Mouse (Mus musculus) erythroblast, embryonic 14.5 days (primary cell): Measurements from ENCODE around the gene Ifitm6.

ENCODE experiments used
- GATA1 ChIP-seq: IDR thresholded peaks from 2 replicates; pipeline ENCODE4 v1.6.1; 2012; ENCODE audit warnings: low read length, inconsistent platforms, mixed read lengths
- TAL1 ChIP-seq: IDR thresholded peaks from 3 replicates; pipeline ENCODE4 v1.6.1; 2012; ENCODE audit warnings: low read length, inconsistent platforms, mixed read lengths

DNA sequence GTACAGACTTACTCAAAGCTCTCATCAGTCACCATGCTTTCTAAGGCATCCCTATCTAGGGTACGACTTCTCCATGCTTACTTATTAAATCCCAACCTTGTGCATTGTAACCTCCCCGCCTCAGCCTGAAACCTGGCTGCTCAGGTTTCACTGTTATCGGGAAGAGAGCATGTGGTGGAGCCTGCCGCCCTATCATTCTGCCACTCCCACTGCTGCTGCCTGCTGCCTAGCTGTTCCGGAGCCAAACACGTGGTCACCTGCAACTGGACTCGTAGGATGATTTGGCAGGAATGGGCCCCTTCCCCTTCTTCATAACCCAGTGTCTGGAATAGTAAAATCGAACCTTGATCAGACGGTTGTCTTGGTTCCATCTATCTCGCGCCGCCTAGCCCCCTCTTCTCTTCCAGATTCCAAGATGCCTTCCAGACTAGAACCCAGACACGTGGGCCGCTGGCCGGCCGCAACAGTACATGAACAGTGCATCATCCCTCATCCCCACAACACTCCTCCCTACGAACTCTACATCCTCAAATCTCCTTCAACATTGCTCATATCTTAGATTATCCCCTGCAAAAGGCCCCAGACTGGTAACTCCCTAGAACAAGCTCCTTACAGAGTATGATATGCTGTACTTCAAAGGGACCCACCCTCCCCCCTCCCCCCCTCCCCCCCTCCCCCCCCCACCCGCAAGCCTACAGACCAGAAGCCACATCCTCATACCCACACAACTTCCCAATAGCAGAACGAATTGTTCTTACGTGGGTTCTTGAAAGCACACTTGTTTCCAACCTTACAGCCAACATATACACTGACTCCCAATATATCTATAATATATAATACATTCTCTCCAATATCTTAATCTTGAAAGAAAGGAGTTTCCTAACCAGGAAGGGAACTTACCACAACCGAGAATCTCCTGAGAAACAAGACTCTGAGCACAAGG, 20.6 kb upstream of the Ifitm6 start:
- no peak for TF ChIP-seq GATA1
- TF ChIP-seq TAL1 = no peak
